Mouse (Mus musculus) large intestine, adult 2 months (tissue): ENCODE results near the gene Cox6a2. TPM values are rescaled to one million over a fixed set of nuclear protein-coding genes. Genes with fewer than 3 reads are reported as not detected.

Experiments
- polyA plus RNA-seq: library from polyadenylated mRNA; depleted of rRNA; stranded (reverse); fragments of >200 nt; gene quantifications from 2 replicates; pipeline ENCODE4 v1.2.3, GENCODE M21; 2012; rRNA removed

The Cox6a2 gene
- polyA plus RNA-seq, 1 experiment = 1.0 TPM

Other genes starting within 250 kb of the Cox6a2 start
- gene Fus, start 238.9 kb downstream of the Cox6a2 start, polyA plus RNA-seq = 187 and 218 TPM in 2 replicates
- gene Pycard, start 212.5 kb downstream of the Cox6a2 start, polyA plus RNA-seq = 928 and 1,122 TPM in 2 replicates
- 6.8 and 9.8 TPM in 2 replicates for gene Trim72, start 202.4 kb downstream of the Cox6a2 start, polyA plus RNA-seq
- 10.1 and 14.0 TPM in 2 replicates for gene Itgam, start 143.7 kb downstream of the Cox6a2 start, polyA plus RNA-seq
- gene Gm49368, start 143.7 kb downstream of the Cox6a2 start, polyA plus RNA-seq = 0.02 and 0.04 TPM in 2 replicates
- gene Itgax, start 76.8 kb downstream of the Cox6a2 start, polyA plus RNA-seq = 6.7 and 13.6 TPM in 2 replicates
- gene Itgad, start 52.0 kb downstream of the Cox6a2 start, polyA plus RNA-seq = 1.1 and 1.5 TPM in 2 replicates
- 22.1 and 28.9 TPM in 2 replicates for gene Armc5, start 31.0 kb upstream of the Cox6a2 start, polyA plus RNA-seq
- 2.2 and 2.7 TPM in 2 replicates for gene 9130023H24Rik, start 31.6 kb upstream of the Cox6a2 start, polyA plus RNA-seq
- 53.7 and 57.1 TPM in 2 replicates for gene Tgfb1i1, start 40.4 kb upstream of the Cox6a2 start, polyA plus RNA-seq
- gene Slc5a2, start 59.3 kb upstream of the Cox6a2 start, polyA plus RNA-seq = not detected in 2 replicates
- 25.9 and 53.1 TPM in 2 replicates for gene BC017158, start 91.8 kb upstream of the Cox6a2 start, polyA plus RNA-seq
- 12.9 and 15.6 TPM in 2 replicates for gene Rgs10, start 212.4 kb upstream of the Cox6a2 start, polyA plus RNA-seq